Mouse (Mus musculus) testis, adult 2 months (tissue): ENCODE data around the gene Prpf4.

Experiments used
- CTCF ChIP-seq: fragments of 200-500 bp; IDR thresholded peaks from 2 replicates; pipeline ENCODE4 v1.5.1; 2012; ENCODE audit warnings: low read depth, mild to moderate bottlenecking, inconsistent platforms, low read length, moderate library complexity; ENCODE audit not compliant: control insufficient read depth, insufficient read depth, insufficient replicate concordance
- POLR2A ChIP-seq: fragments of 200-500 bp; IDR thresholded peaks from 2 replicates; pipeline ENCODE4 v1.6.1; 2012; ENCODE audit warnings: low read depth, mild to moderate bottlenecking, inconsistent platforms, low read length, moderate library complexity; ENCODE audit not compliant: control insufficient read depth

- no peak for TF ChIP-seq CTCF
- TF ChIP-seq POLR2A, result peak; percentile 88
These were observed at the start of gene Prpf4, which contains the start of gene Cdc26 for GRCm38 (mm10) chr4:62408601-62409282.
